Mouse (Mus musculus) lung, adult 2 months (tissue): Measurements from ENCODE around the gene E130308A19Rik.

Source experiments
- CTCF ChIP-seq: fragments of 200-500 bp; IDR thresholded peaks from 2 replicates; pipeline ENCODE4 v1.5.1; 2011; ENCODE audit warnings: mild to moderate bottlenecking, low read length, control low read depth; ENCODE audit not compliant: insufficient read depth
- POLR2A ChIP-seq: fragments of 200-500 bp; IDR thresholded peaks from 2 replicates; pipeline ENCODE4 v1.6.1; 2011; ENCODE audit warnings: low read depth, mild to moderate bottlenecking, control low read depth, low read length, borderline replicate concordance; ENCODE audit errors: extremely low read depth

DNA sequence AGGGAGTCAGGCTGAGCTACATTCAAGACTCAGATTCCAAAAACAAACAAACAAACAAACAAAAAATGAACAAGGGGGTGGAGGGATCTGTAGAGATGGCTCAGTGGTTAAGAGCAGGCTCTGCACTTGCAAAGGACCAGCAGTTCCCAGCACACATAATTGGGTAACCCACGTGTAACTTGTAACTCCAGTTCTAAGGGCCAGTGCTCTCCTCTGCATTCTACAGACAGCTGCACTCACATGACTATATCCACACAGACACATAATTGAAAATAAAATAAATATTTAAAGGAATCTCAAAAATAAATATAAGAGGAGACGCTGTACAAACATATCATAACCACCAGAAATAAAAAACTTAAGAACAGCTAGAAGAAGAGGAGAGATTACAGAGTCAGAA, 113.9 kb downstream of the E130308A19Rik start:
- TF ChIP-seq CTCF (no peak), POLR2A (no peak)
